34 mouse cellular contexts compared by ENCODE assay signal in the genomic region with DNA sequence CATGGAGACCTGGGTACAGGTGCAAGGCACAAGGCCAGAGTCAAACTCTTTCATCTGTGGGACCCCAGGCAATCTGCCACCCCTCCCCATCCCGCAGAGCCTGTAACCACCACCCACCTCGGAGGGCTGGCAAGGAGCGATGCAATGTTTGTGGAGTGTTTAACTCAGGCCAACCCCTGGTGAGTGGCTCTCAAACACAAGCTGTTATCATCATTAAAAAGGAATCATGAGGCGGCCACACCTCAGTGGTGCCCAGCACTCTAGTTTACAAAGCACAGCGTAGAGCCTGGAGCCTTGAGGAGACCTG. TPM values are rescaled to one million over a fixed set of nuclear protein-coding genes. Genes with fewer than 3 reads are reported as not detected.
DNase-seq lines count a peak whose midpoint lies in the region; ATAC-seq and TF ChIP-seq lines count a peak whose summit lies in the region.
"Had no signal": no experiment of that assay in that cellular context is flagged by ENCODE, and none has a peak within 500 bp of the region (broad histone marks: within the 10 kb centered on the region; RNA-seq: fewer than 3 reads in every experiment).

No protein-coding gene starts in this region.

- peaks cover 6% of the 10 kb centered on the region; the same call in 1 of the 2 replicates for H3K9me3 ChIP-seq in heart, embryonic 10.5 days
- H3K9me3 ChIP-seq in lung, postnatal 0 days (ENCODE audit: low read length): no peaks in the 10 kb centered on the region
- no peaks in the 10 kb centered on the region for H3K9me3 ChIP-seq in stomach, postnatal 0 days (ENCODE audit: control insufficient read depth, low read length)
- H3K9me3 ChIP-seq: liver, embryonic 13.5 days; midbrain, embryonic 12.5 days had no signal

- 66% methylated on average over 5 of the region's 5 CpGs for WGBS in heart, embryonic 10.5 days
- WGBS in lung, postnatal 0 days: 34% methylated on average over 5 of the region's 5 CpGs
- WGBS in stomach, postnatal 0 days: 56% methylated on average over 5 of the region's 5 CpGs

- H3K9ac ChIP-seq in lung, postnatal 0 days (replicated peaks; ENCODE audit: low read depth): no peak overlapping the region
- no peak overlapping the region for H3K9ac ChIP-seq in stomach, postnatal 0 days (ENCODE audit: low read length)
- H3K9ac ChIP-seq: embryonic facial prominence, embryonic 13.5 days; forebrain, postnatal 0 days; hindbrain, embryonic 14.5 days; limb, embryonic 12.5 days; liver, embryonic 13.5 days; lung, embryonic 14.5 days; midbrain, embryonic 12.5 days; neural tube, embryonic 12.5 days had no signal

- DNase-seq in adrenal gland, postnatal 14 days: peak; percentile 2
- DNase-seq in adrenal gland, postnatal 25 days: no peak
- DNase-seq in heart, embryonic 10.5 days (ENCODE audit: low spot score): peak; percentile 64
- no peak for DNase-seq in heart, postnatal 10 days
- DNase-seq in lung, postnatal 0 days (ENCODE audit: low spot score): no peak
- no peak for DNase-seq in lung, postnatal 36 days
- peak; percentile 19 for DNase-seq in stomach, postnatal 0 days (ENCODE audit: low spot score)
- DNase-seq in yolk sac, embryonic 10.5 days (ENCODE audit: low spot score): no peak
- DNase-seq: adrenal gland, adult 2 months; cerebellum, adult 11-12 months; cerebellum, adult 9-11 months; forebrain, postnatal 0 days; kidney, adult 8-10 months; liver, embryonic 13.5 days; lung, embryonic 14.5 days; right cerebral cortex, adult 18-20 months; spleen, adult 18-20 months had no signal

- ATAC-seq in lung, postnatal 0 days: peak; percentile 29
- ATAC-seq in stomach, postnatal 0 days (ENCODE audit: low FRiP score, low TSS enrichment): 0 out of 2 replicates have a peak, but pooled peaks have one; percentile 30
- ATAC-seq: activated CD4-positive, CD25-positive, alpha-beta regulatory T cell, adult 4 months; forebrain, postnatal 0 days; inflammation-experienced regulatory T-cells, adult 6 months had no signal

- H3K4me1 ChIP-seq in heart, embryonic 10.5 days: peaks cover 21% of the 10 kb centered on the region
- no peaks in the 10 kb centered on the region for H3K4me1 ChIP-seq in lung, postnatal 0 days (ENCODE audit: insufficient read depth, low read depth, low read length)
- no peaks in the 10 kb centered on the region for H3K4me1 ChIP-seq in stomach, postnatal 0 days (replicated peaks; ENCODE audit: control insufficient read depth, insufficient read depth)

- no peak for TF ChIP-seq CTCF in lung, postnatal 0 days (IDR thresholded peaks at IDR 0.05)
- no peak for TF ChIP-seq CTCF in stomach, postnatal 0 days (IDR thresholded peaks at IDR 0.05; ENCODE audit: low read depth)

- no peak overlapping the region for H3K27ac ChIP-seq in heart, embryonic 10.5 days
- no peak overlapping the region for H3K27ac ChIP-seq in lung, postnatal 0 days (ENCODE audit: low read length)
- no peak overlapping the region for H3K27ac ChIP-seq in stomach, postnatal 0 days (replicated peaks)
- H3K27ac ChIP-seq: embryonic facial prominence, embryonic 13.5 days; forebrain, embryonic 10.5 days; hindbrain, embryonic 14.5 days; kidney, postnatal 0 days; left cerebral cortex, adult 2 months; limb, embryonic 12.5 days; liver, embryonic 13.5 days; midbrain, embryonic 12.5 days; neural tube, embryonic 12.5 days had no signal

- no peak overlapping the region for H3K4me3 ChIP-seq in heart, embryonic 10.5 days
- H3K4me3 ChIP-seq in lung, postnatal 0 days (ENCODE audit: low read depth, low read length): no peak overlapping the region
- H3K4me3 ChIP-seq in stomach, postnatal 0 days (ENCODE audit: low read depth, low read length): no peak overlapping the region
- H3K4me3 ChIP-seq: embryonic facial prominence, embryonic 13.5 days; forebrain, embryonic 10.5 days; left cerebral cortex, adult 2 months; limb, embryonic 12.5 days; liver, embryonic 13.5 days; midbrain, embryonic 12.5 days; myocyte; neural tube, embryonic 12.5 days had no signal

- no peak overlapping the region for H3K4me2 ChIP-seq in lung, postnatal 0 days (replicated peaks; ENCODE audit: low read depth, low read length)
- H3K4me2 ChIP-seq in stomach, postnatal 0 days (replicated peaks; ENCODE audit: low read depth): no peak overlapping the region
- H3K4me2 ChIP-seq: embryonic facial prominence, embryonic 13.5 days; heart, embryonic 11.5 days; hindbrain, embryonic 14.5 days; limb, embryonic 12.5 days; liver, embryonic 13.5 days; lung, embryonic 14.5 days; midbrain, embryonic 12.5 days; neural tube, embryonic 12.5 days had no signal

- peaks cover 40% of the 10 kb centered on the region for H3K27me3 ChIP-seq in heart, embryonic 10.5 days (ENCODE audit: insufficient read depth, poor library complexity, severe bottlenecking)
- no peaks in the 10 kb centered on the region for H3K27me3 ChIP-seq in lung, postnatal 0 days (replicated peaks; ENCODE audit: insufficient read depth, low read length)
- no peaks in the 10 kb centered on the region for H3K27me3 ChIP-seq in stomach, postnatal 0 days (ENCODE audit: control insufficient read depth, insufficient read depth, low read length)
- H3K27me3 ChIP-seq: limb, embryonic 12.5 days; neural tube, embryonic 12.5 days had no signal

- intact Hi-C loops in heart, postnatal 10 days (cut with DNase I): no loop called here

- H3K36me3 ChIP-seq in heart, embryonic 10.5 days: no peaks in the 10 kb centered on the region
- H3K36me3 ChIP-seq in lung, postnatal 0 days (ENCODE audit: insufficient read depth, low read length): no peaks in the 10 kb centered on the region
- no peaks in the 10 kb centered on the region for H3K36me3 ChIP-seq in stomach, postnatal 0 days (ENCODE audit: control insufficient read depth, insufficient read depth, low read length)
- H3K36me3 ChIP-seq: embryonic facial prominence, embryonic 13.5 days; forebrain, embryonic 10.5 days; limb, embryonic 12.5 days; liver, embryonic 13.5 days; midbrain, embryonic 12.5 days; neural tube, embryonic 12.5 days had no signal

- TF ChIP-seq EP300 in lung, postnatal 0 days (IDR thresholded peaks at IDR 0.05): no peak
- no peak for TF ChIP-seq EP300 in stomach, postnatal 0 days (optimal IDR thresholded peaks at IDR 0.05)

RNA-seq across cellular contexts. Expression of gene Padi1, which starts 27.1 kb away (rescaled TPM):
- total RNA-seq in adrenal gland, postnatal 14 days (2021): not detected in 2 replicates
- not detected in 2 replicates for total RNA-seq in adrenal gland, postnatal 25 days (2021)
- 0.16 TPM in 2 replicates for polyA plus RNA-seq in heart, embryonic 10.5 days (2016; fragmentation: Nextera tagmentation; extraction: Ambion mirVana)
- not detected for total RNA-seq in heart, postnatal 10 days (2021)
- polyA plus RNA-seq in lung, postnatal 0 days (2015; fragmentation: Nextera tagmentation; extraction: Ambion mirVana): 0.17 and 0.20 TPM in 2 replicates
- polyA plus RNA-seq in stomach, postnatal 0 days (2015; fragmentation: Nextera tagmentation; extraction: Ambion mirVana): 1.3 and 2.1 TPM in 2 replicates
- total RNA-seq: adrenal gland, adult 2 months; common myeloid progenitor, adult 5-6 weeks; granulocyte monocyte progenitor cell, adult 5-6 weeks; layer of hippocampus, postnatal 10 days; left cerebral cortex, postnatal 25 days had no signal
- polyA plus RNA-seq: adrenal gland, adult 2 months; hindbrain, embryonic 14.5 days; midbrain, postnatal 0 days had no signal

RNA-seq across cellular contexts. Expression of gene Padi2, which starts 33.5 kb away (rescaled TPM):
- total RNA-seq in adrenal gland, postnatal 14 days (2021): 1.3 and 1.9 TPM in 2 replicates
- 5.4 and 8.3 TPM in 2 replicates for total RNA-seq in adrenal gland, postnatal 25 days (2021)
- 2.9 and 6.3 TPM in 2 replicates for polyA plus RNA-seq in heart, embryonic 10.5 days (2016; fragmentation: Nextera tagmentation; extraction: Ambion mirVana)
- 1 to 10 TPM in 1 of 2 experiments, under 1 TPM in 1; 0.65 to 1.1 TPM for total RNA-seq in heart, postnatal 10 days (2021)
- 0.63 and 0.94 TPM in 2 replicates for polyA plus RNA-seq in lung, postnatal 0 days (2015; fragmentation: Nextera tagmentation; extraction: Ambion mirVana)
- polyA plus RNA-seq in stomach, postnatal 0 days (2015; fragmentation: Nextera tagmentation; extraction: Ambion mirVana): 0.64 and 0.69 TPM in 2 replicates

Comparison
In these comparisons a context has a peak if more than half of its experiments do, and no peak if none do; other contexts are left out.
1. DNase-seq: peak in adrenal gland, postnatal 14 days (single experiment), heart, embryonic 10.5 days (single experiment) and stomach, postnatal 0 days (single experiment); none in adrenal gland, postnatal 25 days (single experiment), heart, postnatal 10 days (0 of 2), lung, postnatal 0 days (single experiment), lung, postnatal 36 days (single experiment) and yolk sac, embryonic 10.5 days (single experiment).